11 mouse cellular contexts compared by ENCODE assay signal in genomic region chr4:137762886-137763285, GRCm38 (mm10).
"Had no signal": no experiment of that assay in that cellular context is flagged by ENCODE, and none has a peak within 500 bp of the region (broad histone marks: within the 10 kb centered on the region; RNA-seq: fewer than 3 reads in every experiment).

No protein-coding gene starts in this region.

- H3K4me2 ChIP-seq: liver, embryonic 11.5 days; lung, embryonic 14.5 days; neural tube, embryonic 12.5 days had no signal

- H3K36me3 ChIP-seq: midbrain, embryonic 10.5 days; neural tube, embryonic 12.5 days had no signal

- H3K27me3 ChIP-seq: neural tube, embryonic 12.5 days had no signal

- H3K4me3 ChIP-seq: midbrain, embryonic 10.5 days; myocyte; neural tube, embryonic 12.5 days had no signal

- DNase-seq: kidney, postnatal 14 days; left cerebral cortex, postnatal 4 days; lung, embryonic 14.5 days; lung, postnatal 10 days; lung, postnatal 4 days; midbrain, embryonic 14.5 days had no signal

- H3K9me3 ChIP-seq: midbrain, embryonic 10.5 days; neural tube, embryonic 12.5 days had no signal

- H3K9ac ChIP-seq: lung, embryonic 14.5 days; neural tube, embryonic 12.5 days had no signal

- H3K27ac ChIP-seq: midbrain, embryonic 10.5 days; neural tube, embryonic 12.5 days; stomach, postnatal 0 days had no signal
